Mouse (Mus musculus) urinary bladder, adult 2 months (tissue): ENCODE measurements around the gene Gm20503. TPM values are rescaled to one million over a fixed set of nuclear protein-coding genes. Genes with fewer than 3 reads are reported as not detected.
A peak's percentile ranks its signal among the peaks of the same experiment; 100 is the strongest.

Experiments used
- DNase-seq: peaks from one replicate; pipeline ENCODE4 v3.0.0; 2022; ENCODE audit warnings: low spot score
- polyA plus RNA-seq: library from polyadenylated mRNA; depleted of rRNA; stranded (reverse); fragments of >200 nt; gene quantifications from 2 replicates; pipeline ENCODE4 v1.2.3, GENCODE M21; 2012; rRNA removed

The Gm20503 gene
- not detected in 2 replicates for polyA plus RNA-seq

GRCm38 (mm10) chr4:59002948-59003805 is at the start of gene Gm20503:
TSS of gene Gm20503 (plus strand) at chr4:59003210.
- DNase-seq, result peak; percentile 85

- DNase-seq, result no peak
These were observed 41.3 kb upstream of the Gm20503 start for GRCm38 (mm10) chr4:58961719-58962118.

DNA sequence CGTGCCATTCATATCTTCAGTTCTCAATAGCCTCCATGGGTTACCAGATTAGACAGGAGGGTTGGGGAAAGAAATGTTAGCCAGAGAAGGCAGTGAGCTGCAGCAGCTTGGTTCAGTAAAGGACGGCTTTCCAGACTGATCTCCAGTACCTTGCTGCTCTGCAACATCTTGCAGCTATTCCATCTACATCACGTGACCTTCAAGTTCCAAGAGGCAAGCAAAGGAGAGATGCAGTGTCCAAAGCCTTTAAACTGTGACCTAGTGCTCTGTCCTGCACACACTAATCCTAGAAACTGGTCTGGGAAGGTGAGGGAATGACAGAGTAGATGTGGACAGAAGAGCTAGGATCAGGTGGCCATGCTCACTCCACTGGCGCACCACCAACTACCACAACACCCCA is 39.7 kb upstream of the Gm20503 start:
- DNase-seq, result no peak

GRCm38 (mm10) chr4:58965136-58965535 is 37.9 kb upstream of the Gm20503 start:
- DNase-seq, result no peak

GRCm38 (mm10) chr4:58970678-58971077 is 32.3 kb upstream of the Gm20503 start:
- no peak for DNase-seq

DNA sequence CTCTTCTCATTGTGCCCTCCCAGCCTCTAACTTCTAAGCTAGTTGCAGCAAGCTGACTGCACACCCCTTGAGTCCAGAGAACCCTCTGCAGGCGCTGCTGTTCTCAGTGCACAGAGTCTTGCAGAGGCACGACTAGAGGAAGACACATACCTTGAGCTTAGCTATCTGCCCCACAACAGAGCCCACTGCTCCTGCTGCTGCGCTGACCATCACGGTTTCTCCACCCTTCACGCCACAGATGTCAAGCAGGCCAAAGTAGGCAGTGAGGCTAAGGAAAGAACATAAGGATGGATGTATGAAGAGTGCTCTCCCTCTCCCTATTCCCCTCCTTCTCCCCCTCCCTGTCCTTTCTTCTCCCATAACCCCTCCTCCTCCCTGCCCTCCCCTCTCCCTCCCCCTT is 27.3 kb upstream of the Gm20503 start:
- no peak for DNase-seq

DNA sequence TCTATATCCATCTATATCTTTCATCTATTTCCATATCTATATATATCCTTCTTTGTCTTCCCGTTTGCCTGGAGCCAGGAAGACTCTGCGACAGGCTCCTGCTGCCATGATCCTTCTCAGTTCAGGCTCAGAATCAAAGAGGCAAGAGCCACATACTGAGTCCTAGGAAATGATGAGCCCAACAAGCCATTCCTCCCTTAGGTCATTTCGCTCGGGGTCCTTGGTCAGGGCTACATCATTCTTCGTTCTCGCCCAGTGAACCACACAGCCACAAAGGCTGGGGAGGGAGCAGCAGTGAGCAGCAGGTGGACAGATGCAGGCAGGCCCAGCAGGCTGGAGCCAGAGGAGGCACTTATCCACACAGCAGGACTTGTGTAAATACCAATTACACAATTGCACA is 21.6 kb upstream of the Gm20503 start:
- DNase-seq, result no peak

- DNase-seq, result no peak
These were observed 20.2 kb upstream of the Gm20503 start for GRCm38 (mm10) chr4:58982806-58983205.

GRCm38 (mm10) chr4:58985157-58985648 is 17.8 kb upstream of the Gm20503 start:
- peak; percentile 75 for DNase-seq

DNA sequence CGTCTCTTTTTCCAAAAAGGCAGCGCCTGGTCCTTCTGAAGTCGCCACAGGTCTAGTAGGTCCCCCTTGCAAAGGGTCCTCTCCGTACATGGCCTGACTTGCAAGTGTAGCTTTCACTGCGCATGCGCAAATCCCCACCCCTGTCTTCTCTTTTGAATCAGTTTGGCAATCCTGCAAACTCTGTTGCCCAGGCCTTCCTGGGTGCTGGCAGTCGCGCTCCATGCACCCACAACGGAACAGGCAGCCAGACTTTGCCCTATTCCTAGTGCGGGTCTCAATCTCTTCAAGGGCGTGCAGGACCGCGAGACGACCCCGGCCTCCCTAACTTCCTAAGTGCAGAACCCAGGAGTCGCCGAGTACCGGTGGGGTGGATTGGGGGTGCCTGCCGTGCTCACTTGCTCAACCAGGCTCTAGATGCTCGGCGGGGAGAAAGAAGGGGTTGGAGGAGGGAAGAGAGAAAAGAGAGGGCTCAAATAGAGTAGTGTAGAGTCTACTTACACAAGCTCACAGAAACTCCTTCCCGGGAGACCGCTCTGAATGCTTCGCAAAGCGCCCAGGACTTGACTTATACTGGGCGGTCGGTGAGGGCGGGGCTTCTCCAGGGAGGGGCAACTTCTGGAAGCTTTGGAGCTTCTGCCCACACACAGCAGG is 16.3 kb upstream of the Gm20503 start, which contains the start of gene Ptgr1:
Gene Ptgr1 (minus strand): TSS at position 580 of the 651 bp plus-strand sequence.
- DNase-seq, result peak; percentile 65

GRCm38 (mm10) chr4:58989303-58989898 is 13.6 kb upstream of the Gm20503 start:
- DNase-seq, result no peak

DNA sequence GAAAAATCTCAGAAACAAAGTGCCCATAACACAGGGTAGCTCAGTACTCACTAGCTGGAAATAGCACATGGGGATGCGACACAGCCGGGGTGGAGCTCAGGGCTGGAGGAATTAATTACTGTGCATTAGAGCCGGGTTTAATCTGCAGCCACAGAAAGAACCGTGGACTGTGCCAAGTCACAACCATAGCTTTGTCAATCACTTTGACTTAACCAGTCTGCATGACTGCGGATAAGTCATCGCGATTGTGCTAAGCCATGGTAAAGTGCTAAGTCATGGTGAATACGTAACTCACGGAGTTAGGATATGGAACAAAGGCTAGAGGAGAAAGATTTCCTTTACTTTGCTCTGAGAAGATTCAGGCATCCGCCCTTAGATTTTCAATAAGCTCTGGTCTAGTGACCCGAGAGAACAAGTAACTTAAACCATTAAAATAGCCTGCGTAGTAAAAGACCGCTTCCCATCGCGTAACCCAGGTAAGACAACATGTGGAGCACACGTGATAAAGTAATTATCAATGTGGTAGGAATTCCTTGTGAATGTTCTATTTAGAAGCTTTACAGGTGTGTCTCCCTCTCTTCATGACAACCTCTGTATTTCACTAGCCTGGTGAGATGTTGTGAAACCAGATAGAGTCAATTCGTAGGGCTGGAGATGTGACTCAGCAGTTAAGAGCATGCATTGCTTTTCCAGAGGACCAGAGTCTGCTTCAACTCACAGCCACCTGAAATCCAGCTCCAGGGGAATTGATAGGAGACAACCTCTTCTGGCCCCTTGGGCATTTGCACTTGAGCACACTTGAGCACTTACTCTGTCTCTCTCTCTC is 12.2 kb upstream of the Gm20503 start:
- no peak for DNase-seq

GRCm38 (mm10) chr4:58992195-58992594 is 10.8 kb upstream of the Gm20503 start:
- no peak for DNase-seq

GRCm38 (mm10) chr4:58994762-58995161 is 8.2 kb upstream of the Gm20503 start, which contains the start of gene Dnajc25:
TSS of gene Dnajc25 (plus strand) at chr4:58995062.
- DNase-seq, result no peak

- no peak for DNase-seq
These were observed 7.7 kb upstream of the Gm20503 start for GRCm38 (mm10) chr4:58995251-58995693.

GRCm38 (mm10) chr4:58997081-58997480 is 5.9 kb upstream of the Gm20503 start:
- no peak for DNase-seq

DNA sequence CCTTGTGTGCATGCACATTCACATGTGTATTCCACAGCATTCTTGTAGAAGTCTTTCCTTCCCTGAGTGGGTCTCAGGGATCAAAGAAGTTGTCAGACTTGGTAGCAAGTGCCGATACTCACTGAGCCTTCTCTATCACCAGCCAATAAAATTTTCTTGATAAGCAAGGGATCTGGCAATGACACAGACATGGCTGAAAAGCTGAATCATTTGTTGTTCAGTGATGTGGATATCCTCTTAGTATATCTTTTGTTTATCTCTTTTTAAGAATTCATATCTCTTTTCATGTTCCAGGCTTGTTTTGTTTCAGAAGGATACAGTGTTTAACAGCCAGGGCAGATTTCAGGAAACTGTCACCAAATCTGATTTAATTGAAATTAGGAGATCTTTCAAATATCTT is 4.3 kb upstream of the Gm20503 start:
- DNase-seq, result no peak

- DNase-seq, result no peak
These were observed 3.3 kb upstream of the Gm20503 start for GRCm38 (mm10) chr4:58999686-59000085.

DNA sequence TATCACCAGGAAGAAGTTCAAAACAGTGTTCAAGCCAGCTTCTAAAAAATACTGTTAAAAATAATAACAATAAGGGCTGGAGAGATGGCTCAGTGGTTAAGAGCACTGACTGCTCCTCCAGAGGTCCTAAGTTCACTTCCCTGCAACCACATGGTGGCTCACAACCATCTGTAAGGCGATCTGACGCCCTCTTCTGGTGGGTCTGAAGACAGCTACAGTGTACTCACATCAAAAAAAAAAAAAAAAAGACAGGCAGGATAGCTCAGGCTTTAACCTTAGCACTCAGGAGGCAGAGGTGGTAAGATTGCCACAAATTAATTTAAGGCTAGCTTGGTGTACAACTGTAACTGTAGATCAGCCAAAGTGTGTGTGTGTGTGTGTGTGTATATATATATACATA is 2.4 kb upstream of the Gm20503 start:
- no peak for DNase-seq

DNA sequence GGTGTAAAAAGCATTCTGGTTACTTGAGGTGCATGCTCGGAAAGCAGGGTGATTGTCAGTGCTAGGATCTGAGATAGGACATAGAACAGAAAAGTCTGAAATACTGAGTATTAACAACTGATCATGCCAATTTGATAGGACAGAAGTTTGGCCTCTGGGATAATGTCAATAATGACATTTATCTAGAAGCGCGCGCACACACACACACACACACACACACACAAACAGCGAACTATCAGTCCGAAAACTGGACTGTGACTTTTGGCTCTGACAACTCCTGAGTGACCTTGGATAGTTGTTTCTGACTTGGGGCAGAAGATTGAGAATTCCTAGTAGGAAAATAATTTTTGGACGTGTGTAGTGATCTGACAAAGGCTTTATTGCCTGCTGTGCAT is 793 bp downstream of the Gm20503 start:
- no peak for DNase-seq

DNA sequence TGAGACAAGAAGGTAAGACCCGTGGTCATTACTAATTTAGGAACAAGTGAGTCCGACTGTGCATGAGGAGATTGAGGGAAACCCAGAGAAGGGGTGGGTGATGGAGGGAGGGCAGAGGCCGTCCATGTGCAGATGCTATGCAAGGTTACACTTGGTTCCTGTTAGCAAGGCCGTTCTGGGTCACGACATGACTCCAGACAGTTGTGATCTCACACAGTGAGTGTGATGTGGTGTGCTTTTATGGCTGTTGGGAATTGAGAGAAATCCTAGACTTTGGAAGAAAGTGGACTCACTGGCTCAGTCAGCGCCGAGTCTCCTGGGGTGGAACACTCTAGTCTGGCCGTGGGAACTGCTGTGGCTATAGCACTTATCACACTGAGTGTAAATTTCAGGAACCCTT is 3.2 kb downstream of the Gm20503 start:
- DNase-seq, result no peak
